Mouse (Mus musculus) lung, postnatal 0 days (tissue): ENCODE data around the gene Thap4. TPM values are rescaled to one million over a fixed set of nuclear protein-coding genes. Genes with fewer than 3 reads are reported as not detected.
A peak's percentile ranks its signal among the peaks of the same experiment; 100 is the strongest.

Experiments
- ATAC-seq: fragments of 200-750 bp; cut with Nextera tagmentation; 2 replicates; pipeline ENCODE4 v1.8.0; 2017; ENCODE audit warnings: moderate library complexity
- DNase-seq: peaks from one replicate; pipeline ENCODE4 v3.0.0-alpha.2; 2016; ENCODE audit warnings: low spot score
- H3K27ac ChIP-seq: fragments of 300-500 bp; sonication (generic); 2 replicates; pipeline ENCODE4 v1.5.1; 2014; ENCODE audit warnings: antibody characterized with exemption, mild to moderate bottlenecking, low read length, mixed read lengths
- H3K27me3 ChIP-seq: fragments of 300-500 bp; sonication (generic); replicated peaks from 2 replicates; pipeline ENCODE4 v1.6.1; 2014; ENCODE audit warnings: low read length, mixed read lengths; ENCODE audit not compliant: insufficient read depth
- H3K36me3 ChIP-seq: fragments of 300-500 bp; sonication (generic); 2 replicates; pipeline ENCODE4 v1.6.1; 2014; ENCODE audit warnings: low read length, mixed read lengths; ENCODE audit not compliant: insufficient read depth
- H3K4me1 ChIP-seq: fragments of 300-500 bp; sonication (generic); 2 replicates; pipeline ENCODE4 v1.6.1; 2014; ENCODE audit warnings: antibody characterized with exemption, low read depth, low read length, mixed read lengths; ENCODE audit not compliant: insufficient read depth
- H3K4me2 ChIP-seq: fragments of 300-500 bp; sonication (generic); replicated peaks from 2 replicates; pipeline ENCODE4 v1.6.1; 2014; ENCODE audit warnings: low read depth, mild to moderate bottlenecking, low read length, moderate library complexity, mixed read lengths
- H3K4me3 ChIP-seq: fragments of 300-500 bp; sonication (generic); 2 replicates; pipeline ENCODE4 v1.5.1; 2014; ENCODE audit warnings: low read depth, low read length
- H3K9ac ChIP-seq: fragments of 300-500 bp; sonication (generic); replicated peaks from 2 replicates; pipeline ENCODE4 v1.6.1; 2014; ENCODE audit warnings: low read depth, mild to moderate bottlenecking
- H3K9me3 ChIP-seq: fragments of 300-500 bp; sonication (generic); 2 replicates; pipeline ENCODE4 v1.6.1; 2016; ENCODE audit warnings: low read length, mixed read lengths
- CTCF ChIP-seq: IDR thresholded peaks from 2 replicates; pipeline ENCODE4 v1.5.1; 2016; ENCODE audit warnings: antibody characterized with exemption, mild to moderate bottlenecking
- EP300 ChIP-seq: IDR thresholded peaks from 2 replicates; pipeline ENCODE4 v1.6.1; 2016; ENCODE audit warnings: antibody characterized with exemption, mild to moderate bottlenecking, control low read depth
- WGBS: fragments of 180-500 bp; shearing (Covaris S2); extraction: QIAGEN DNeasy Blood & Tissue Kit; methylation state at CpG from one replicate; pipeline ENCODE4 v1.1.7; 2014; 5-methylcytosine and 5-hydroxymethylcytosine counted together
- polyA plus RNA-seq: library from polyadenylated mRNA; unstranded; fragments of >200 nt; fragmentation: Nextera tagmentation; extraction: Ambion mirVana; gene quantifications from 2 replicates; pipeline ENCODE4 v1.2.1, GENCODE M21; 2015

Thap4 gene
- polyA plus RNA-seq, result 34.4 and 37.6 TPM in 2 replicates

DNA sequence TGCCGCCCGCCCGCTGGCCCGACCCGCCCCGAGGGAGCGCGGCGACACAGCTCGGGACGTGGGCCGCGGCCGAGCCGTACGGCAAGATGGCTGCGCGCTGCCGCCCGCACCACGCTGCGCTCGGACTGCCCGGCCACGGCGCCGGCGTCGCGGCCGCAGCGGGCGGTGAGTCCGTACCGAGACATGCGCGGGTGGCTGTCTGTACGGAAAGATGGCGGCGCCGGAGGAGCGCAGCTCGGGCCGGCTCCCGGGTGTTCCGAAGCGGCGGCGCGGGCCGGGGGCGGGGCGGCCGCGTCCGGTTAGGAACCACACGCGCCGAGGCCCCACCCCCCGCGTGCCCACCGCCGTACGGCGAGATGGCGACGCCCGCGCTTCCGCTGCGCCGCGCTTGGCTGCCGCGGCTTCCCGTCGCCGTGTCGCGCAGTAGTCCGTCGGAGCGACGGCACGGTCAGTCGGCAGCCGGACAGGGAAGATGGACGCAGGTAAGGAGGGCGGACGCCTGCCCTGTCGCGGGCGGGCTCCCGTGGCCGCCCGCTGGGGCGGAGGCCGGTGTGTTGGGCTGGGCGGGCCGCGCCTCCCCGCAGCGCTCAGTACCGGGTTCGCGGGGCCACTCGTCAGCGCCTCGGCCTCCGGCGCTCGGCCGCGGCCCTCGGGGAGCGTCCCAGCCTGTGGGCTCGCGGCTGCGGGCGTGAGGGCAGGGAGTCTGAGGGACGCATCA lies at the start of gene Thap4:
TSS of gene Thap4 (minus strand) at position 292 of the 718 bp plus-strand sequence.
- DNase-seq (peak; percentile 96), ATAC-seq (peak; percentile 94)
- no peaks in the 10 kb centered on the region for H3K27me3 ChIP-seq
- under 1% methylated on average over 78 of the region's 121 CpGs for WGBS
- H3K36me3 ChIP-seq, result peaks cover 7% of the 10 kb centered on the region; the same call in 1 of the 2 replicates
- H3K9ac ChIP-seq, result peak within 1 kb of the TSS; percentile 84
- H3K4me1 ChIP-seq, result peaks cover 1% of the 10 kb centered on the region; the same call in 1 of the 2 replicates
- peak within 1 kb of the TSS; percentile 85 for H3K4me2 ChIP-seq
- peak within 1 kb of the TSS; percentile 91 for H3K27ac ChIP-seq
- TF ChIP-seq EP300 (no peak), CTCF (no peak)
- H3K9me3 ChIP-seq, result no peaks in the 10 kb centered on the region
- H3K4me3 ChIP-seq, result peak within 1 kb of the TSS; percentile 97

DNA sequence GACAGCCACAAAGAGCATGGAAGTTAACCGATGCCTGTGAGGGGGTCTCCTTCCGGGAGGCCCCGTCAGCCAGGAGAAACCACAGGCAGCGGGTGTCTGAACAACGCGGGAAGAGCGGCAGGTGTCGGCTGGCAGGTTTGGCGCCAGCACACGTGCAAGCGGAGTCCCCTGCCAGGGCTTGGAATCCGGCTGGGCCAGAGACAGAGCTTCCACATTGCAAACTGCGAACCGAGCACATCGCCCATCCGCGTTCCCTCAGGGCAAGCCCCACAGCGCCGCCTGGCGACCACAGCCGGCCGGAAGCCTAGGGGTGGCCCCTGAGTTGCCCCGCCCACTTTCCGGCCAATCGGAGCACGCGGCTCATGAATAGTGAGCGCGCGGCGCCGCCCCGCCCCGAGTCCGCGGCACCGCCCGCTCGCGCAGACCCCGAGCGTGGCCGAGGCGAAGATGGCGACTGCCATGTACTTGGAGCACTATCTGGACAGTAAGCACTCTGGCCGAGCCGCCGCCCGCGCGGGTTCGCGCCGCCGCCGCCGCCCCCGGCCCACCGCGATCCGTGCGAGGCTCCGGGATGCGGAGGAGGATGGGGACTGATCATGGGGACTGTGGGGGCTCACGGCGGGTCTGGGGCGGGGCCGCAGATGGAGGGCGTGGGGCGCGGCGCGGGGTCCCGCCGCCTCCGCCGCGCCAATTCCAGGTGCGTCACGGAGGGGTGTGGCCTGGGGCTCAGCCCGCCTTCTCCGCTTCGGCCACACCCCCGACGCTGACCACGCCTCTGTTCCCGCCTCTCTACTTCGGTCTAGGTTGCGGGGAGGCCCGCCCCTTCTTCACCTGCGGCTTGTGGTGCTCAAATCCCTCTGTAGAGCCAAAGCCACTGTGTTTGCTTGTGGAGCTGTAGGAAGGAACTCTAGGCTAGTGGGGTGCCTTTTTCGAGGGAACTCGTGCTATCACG lies 49.2 kb upstream of the Thap4 start, which contains the start of gene Ing5:
TSS of gene Ing5 (plus strand) at position 410 of the 952 bp plus-strand sequence.
- Histone ChIP-seq H3K4me2 (peak within 1 kb of the TSS; percentile 85), H3K9ac (peak within 1 kb of the TSS; percentile 77), H3K4me1 (peaks cover 4% of the 10 kb centered on the region; the same call in 1 of the 2 replicates), H3K27me3 (no peaks in the 10 kb centered on the region), H3K36me3 (peaks cover 4% of the 10 kb centered on the region; the same call in 1 of the 2 replicates), H3K9me3 (no peaks in the 10 kb centered on the region), H3K27ac (peak within 1 kb of the TSS; percentile 98), H3K4me3 (peak within 1 kb of the TSS; percentile 83)
- peak; percentile 98 for DNase-seq
- TF ChIP-seq EP300 (no peak), CTCF (peak; percentile 98)
- peak; percentile 94 for ATAC-seq
- WGBS, result 2% methylated on average over 70 of the region's 94 CpGs

DNA sequence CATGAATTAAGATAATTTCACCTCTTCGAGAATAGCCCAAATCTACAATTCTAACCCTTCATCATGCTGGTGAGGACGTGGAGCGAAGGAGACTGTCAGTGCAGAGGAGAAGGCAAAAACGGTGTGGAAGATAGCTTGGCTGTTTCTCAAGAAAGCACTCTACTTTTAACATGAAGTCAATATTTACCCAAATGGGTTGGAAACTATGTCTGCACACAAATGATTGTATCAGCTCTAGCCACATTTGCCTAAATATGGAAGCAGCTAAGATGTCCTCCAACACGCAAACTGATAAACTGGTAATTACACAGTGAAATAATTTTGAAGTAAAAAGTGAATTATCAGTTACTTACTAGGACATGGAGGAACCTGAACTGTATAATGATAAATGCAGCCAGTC lies 48.1 kb upstream of the Thap4 start:
- Histone ChIP-seq H3K9ac (no peak overlapping the region), H3K4me1 (peaks cover 4% of the 10 kb centered on the region; the same call in 1 of the 2 replicates), H3K9me3 (no peaks in the 10 kb centered on the region), H3K27ac (no peak overlapping the region), H3K27me3 (no peaks in the 10 kb centered on the region), H3K4me3 (no peak overlapping the region), H3K4me2 (peak overlapping the region; percentile 85; the same call in 1 of the 2 replicates), H3K36me3 (no peaks in the 10 kb centered on the region)
- TF ChIP-seq CTCF, result no peak
- no peak for TF ChIP-seq EP300
- WGBS, result 63% methylated on average over 5 of the region's 5 CpGs
- ATAC-seq (no peak), DNase-seq (peak; percentile 21)

GRCm38 (mm10) chr1:93801741-93802238 lies 47.1 kb upstream of the Thap4 start, which contains the start of gene Dtymk:
Dtymk (minus strand) TSS chr1:93801934.
- H3K4me1 ChIP-seq, result peaks cover 4% of the 10 kb centered on the region; the same call in 1 of the 2 replicates
- WGBS, result 2% methylated on average over 42 of the region's 42 CpGs
- peak; percentile 99 for DNase-seq
- H3K4me2 ChIP-seq, result peak within 1 kb of the TSS; percentile 83
- H3K27ac ChIP-seq, result peak within 1 kb of the TSS; percentile 78
- H3K9me3 ChIP-seq, result no peaks in the 10 kb centered on the region
- H3K9ac ChIP-seq, result peak within 1 kb of the TSS; percentile 60; the same call in 1 of the 2 replicates
- peak; percentile 60 for ATAC-seq
- TF ChIP-seq CTCF, result peak; percentile 71
- 0 out of 2 replicates have a peak, but pooled peaks have one; percentile 19 for TF ChIP-seq EP300
- H3K36me3 ChIP-seq, result no peaks in the 10 kb centered on the region
- H3K27me3 ChIP-seq, result no peaks in the 10 kb centered on the region
- peak within 1 kb of the TSS; percentile 63 for H3K4me3 ChIP-seq

DNA sequence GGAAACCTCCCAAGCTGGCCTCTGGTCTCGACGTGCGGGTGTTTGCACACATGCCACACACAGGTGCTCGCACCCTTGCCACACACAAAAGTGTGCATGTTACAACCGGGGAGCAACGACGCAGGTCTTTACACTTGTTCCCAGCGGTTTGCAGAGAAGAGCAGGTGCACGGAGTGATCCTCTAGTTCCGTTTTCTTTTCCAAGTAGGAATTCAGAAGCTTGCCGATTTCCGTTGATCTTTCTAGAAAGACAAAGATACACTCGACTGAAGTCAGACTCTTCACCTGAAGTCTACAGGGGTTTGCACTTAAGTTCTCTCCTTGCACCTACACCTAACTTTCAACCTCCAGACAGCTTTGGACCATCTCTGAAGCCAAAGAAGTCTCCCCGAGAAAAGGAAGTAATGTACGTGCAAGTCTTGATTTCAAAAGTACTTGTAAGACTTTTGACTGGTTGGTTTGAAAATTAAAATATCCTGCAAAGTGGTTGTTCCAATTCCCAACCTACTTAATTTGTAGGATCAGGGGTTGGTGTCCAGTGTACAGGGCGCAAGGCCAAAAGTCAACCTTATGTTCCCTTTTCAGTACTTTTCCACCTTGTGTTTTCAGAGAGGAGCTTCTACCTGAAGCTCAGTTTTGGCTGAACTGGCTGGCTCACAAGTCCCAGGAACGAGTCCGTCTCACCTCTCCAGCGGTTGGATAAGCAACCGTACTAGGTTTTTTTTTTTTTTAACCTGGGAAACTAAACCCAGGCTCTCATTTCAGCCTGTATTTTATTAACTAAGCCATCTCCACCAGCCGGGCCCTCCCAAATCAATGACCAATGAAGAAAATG lies 46.2 kb upstream of the Thap4 start:
- WGBS, result 66% methylated on average over 21 of the region's 21 CpGs
- TF ChIP-seq EP300 (no peak), CTCF (no peak)
- H3K36me3 ChIP-seq, result no peaks in the 10 kb centered on the region
- peak overlapping the region; percentile 63 for H3K4me3 ChIP-seq
- ATAC-seq (no peak), DNase-seq (peak; percentile 5)
- H3K9me3 ChIP-seq, result no peaks in the 10 kb centered on the region
- no peaks in the 10 kb centered on the region for H3K27me3 ChIP-seq
- peak overlapping the region; percentile 83 for H3K4me2 ChIP-seq
- peak overlapping the region; percentile 78; the same call in 1 of the 2 replicates for H3K27ac ChIP-seq
- peaks cover 4% of the 10 kb centered on the region; the same call in 1 of the 2 replicates for H3K4me1 ChIP-seq
- H3K9ac ChIP-seq, result peak overlapping the region; percentile 60; the same call in 1 of the 2 replicates
